Comparison of ENCODE assay signal across 14 mouse cellular contexts in genomic region chr2:6359645-6360044, GRCm38 (mm10). TPM values are rescaled to one million over a fixed set of nuclear protein-coding genes. Genes with fewer than 3 reads are reported as not detected.
DNase-seq lines count a peak whose midpoint lies in the region; ATAC-seq and TF ChIP-seq lines count a peak whose summit lies in the region.
"Had no signal": no experiment of that assay in that cellular context is flagged by ENCODE, and none has a peak within 500 bp of the region (broad histone marks: within the 10 kb centered on the region; RNA-seq: fewer than 3 reads in every experiment).

No protein-coding gene starts in this region.

- intact Hi-C loops in gastrocnemius, postnatal 36 days (cut with DNase I): no loop called here

- no peak overlapping the region for H3K9ac ChIP-seq in hindbrain, embryonic 12.5 days
- H3K9ac ChIP-seq in hindbrain, embryonic 11.5 days (ENCODE audit: low read depth, low read length): no peak overlapping the region
- no peak overlapping the region for H3K9ac ChIP-seq in midbrain, embryonic 15.5 days
- no peak overlapping the region for H3K9ac ChIP-seq in midbrain, embryonic 16.5 days (ENCODE audit: low read depth, low read length)
- no peak overlapping the region for H3K9ac ChIP-seq in stomach, embryonic 14.5 days (replicated peaks; ENCODE audit: low read depth, low read length)
- H3K9ac ChIP-seq: limb, embryonic 15.5 days had no signal

- ATAC-seq in hindbrain, embryonic 12.5 days (ENCODE audit: low FRiP score): 0 out of 2 replicates have a peak, but pooled peaks have one; percentile 53
- ATAC-seq in hindbrain, embryonic 11.5 days (ENCODE audit: low FRiP score): no peak; the same call in 1 of the 2 replicates
- ATAC-seq in midbrain, embryonic 15.5 days (replicated peaks): peak; percentile 28; the same call in 1 of the 2 replicates
- ATAC-seq in midbrain, embryonic 16.5 days: no peak
- ATAC-seq in Patski: peak; percentile 91
- 0 out of 2 replicates have a peak, but pooled peaks have one; percentile 21 for ATAC-seq in stomach, embryonic 14.5 days (ENCODE audit: insufficient number of reproducible peaks, insufficient read depth, low FRiP score, low read depth)
- ATAC-seq: inflammation-experienced regulatory T-cells, adult 6 months had no signal

- DNase-seq in hindbrain, embryonic 11.5 days (ENCODE audit: low spot score): no peak
- DNase-seq in Patski (ENCODE audit: low read depth, low spot score): peak; percentile 59
- no peak for DNase-seq in cerebellum, adult 18-20 months
- DNase-seq in gastrocnemius, postnatal 36 days: no peak
- DNase-seq: gastrocnemius, postnatal 14 days; heart, postnatal 10 days; layer of hippocampus, postnatal 36 days had no signal

- H3K36me3 ChIP-seq in hindbrain, embryonic 12.5 days: no peaks in the 10 kb centered on the region
- no peaks in the 10 kb centered on the region for H3K36me3 ChIP-seq in hindbrain, embryonic 11.5 days (ENCODE audit: control insufficient read depth, insufficient read depth, low read length)
- H3K36me3 ChIP-seq in midbrain, embryonic 15.5 days (replicated peaks): no peaks in the 10 kb centered on the region
- H3K36me3 ChIP-seq in midbrain, embryonic 16.5 days (ENCODE audit: control insufficient read depth, insufficient read depth, low read length): no peaks in the 10 kb centered on the region
- H3K36me3 ChIP-seq in stomach, embryonic 14.5 days (ENCODE audit: control insufficient read depth, insufficient read depth, low read length): no peaks in the 10 kb centered on the region
- H3K36me3 ChIP-seq: limb, embryonic 15.5 days had no signal

- H3K4me2 ChIP-seq in hindbrain, embryonic 12.5 days (replicated peaks): no peak overlapping the region
- H3K4me2 ChIP-seq in hindbrain, embryonic 11.5 days (replicated peaks; ENCODE audit: low read depth, low read length): no peak overlapping the region
- H3K4me2 ChIP-seq in midbrain, embryonic 15.5 days: no peak overlapping the region
- no peak overlapping the region for H3K4me2 ChIP-seq in midbrain, embryonic 16.5 days (ENCODE audit: low read length)
- no peak overlapping the region for H3K4me2 ChIP-seq in stomach, embryonic 14.5 days (replicated peaks; ENCODE audit: low read depth, low read length)
- H3K4me2 ChIP-seq: limb, embryonic 15.5 days had no signal

- no peaks in the 10 kb centered on the region for H3K9me3 ChIP-seq in hindbrain, embryonic 12.5 days (replicated peaks)
- no peaks in the 10 kb centered on the region for H3K9me3 ChIP-seq in hindbrain, embryonic 11.5 days (ENCODE audit: control insufficient read depth, low read length)
- H3K9me3 ChIP-seq in midbrain, embryonic 15.5 days: no peaks in the 10 kb centered on the region
- no peaks in the 10 kb centered on the region for H3K9me3 ChIP-seq in midbrain, embryonic 16.5 days (replicated peaks; ENCODE audit: control insufficient read depth, low read length, poor library complexity, severe bottlenecking)
- H3K9me3 ChIP-seq in stomach, embryonic 14.5 days (ENCODE audit: control insufficient read depth, low read depth, low read length): no peaks in the 10 kb centered on the region
- H3K9me3 ChIP-seq: limb, embryonic 15.5 days; megakaryocyte, embryonic 14.5 days had no signal

- no peaks in the 10 kb centered on the region for H3K27me3 ChIP-seq in hindbrain, embryonic 12.5 days
- no peaks in the 10 kb centered on the region for H3K27me3 ChIP-seq in hindbrain, embryonic 11.5 days (ENCODE audit: control insufficient read depth, insufficient read depth, low read length)
- no peaks in the 10 kb centered on the region for H3K27me3 ChIP-seq in midbrain, embryonic 15.5 days (replicated peaks)
- H3K27me3 ChIP-seq in midbrain, embryonic 16.5 days (ENCODE audit: control insufficient read depth, insufficient read depth, low read depth, low read length): no peaks in the 10 kb centered on the region
- H3K27me3 ChIP-seq in Patski: no peaks in the 10 kb centered on the region
- H3K27me3 ChIP-seq in stomach, embryonic 14.5 days (ENCODE audit: control insufficient read depth, insufficient read depth, low read length): no peaks in the 10 kb centered on the region
- H3K27me3 ChIP-seq: limb, embryonic 15.5 days; megakaryocyte, embryonic 14.5 days had no signal

- H3K4me3 ChIP-seq in hindbrain, embryonic 12.5 days: no peak overlapping the region
- no peak overlapping the region for H3K4me3 ChIP-seq in hindbrain, embryonic 11.5 days (ENCODE audit: low read depth, low read length)
- H3K4me3 ChIP-seq in midbrain, embryonic 15.5 days: no peak overlapping the region
- H3K4me3 ChIP-seq in midbrain, embryonic 16.5 days (ENCODE audit: low read depth, low read length): no peak overlapping the region
- H3K4me3 ChIP-seq in stomach, embryonic 14.5 days (ENCODE audit: low read depth, low read length): no peak overlapping the region
- H3K4me3 ChIP-seq: limb, embryonic 15.5 days had no signal

- peaks cover 18% of the 10 kb centered on the region for H3K4me1 ChIP-seq in hindbrain, embryonic 12.5 days
- H3K4me1 ChIP-seq in hindbrain, embryonic 11.5 days (replicated peaks; ENCODE audit: control insufficient read depth, insufficient read depth, low read length): no peaks in the 10 kb centered on the region
- 0 out of 2 replicates have a peak, but pooled peaks cover 3% of the 10 kb centered on the region for H3K4me1 ChIP-seq in midbrain, embryonic 15.5 days
- H3K4me1 ChIP-seq in midbrain, embryonic 16.5 days (ENCODE audit: control insufficient read depth, insufficient read depth, low read length): no peaks in the 10 kb centered on the region; the same call in 1 of the 2 replicates
- H3K4me1 ChIP-seq in stomach, embryonic 14.5 days (ENCODE audit: control insufficient read depth, insufficient read depth, low read length): peaks cover 16% of the 10 kb centered on the region

- in situ Hi-C loops in Patski (cut with MboI; ENCODE audit: low pct_unique_long_range_greater_than_20kb): no loop called here

- no peak overlapping the region for H3K27ac ChIP-seq in hindbrain, embryonic 12.5 days
- no peak overlapping the region for H3K27ac ChIP-seq in hindbrain, embryonic 11.5 days (ENCODE audit: low read depth, low read length)
- H3K27ac ChIP-seq in midbrain, embryonic 15.5 days: no peak overlapping the region
- no peak overlapping the region for H3K27ac ChIP-seq in midbrain, embryonic 16.5 days (ENCODE audit: low read length)
- no peak overlapping the region for H3K27ac ChIP-seq in stomach, embryonic 14.5 days (ENCODE audit: low read length)
- H3K27ac ChIP-seq: limb, embryonic 15.5 days had no signal

- CTCF ChIA-PET in Patski (lab: Charles Lee): no interaction called here

- POLR2A ChIA-PET in Patski (lab: Charles Lee): no interaction called here

- WGBS in hindbrain, embryonic 12.5 days: 45% methylated on average over 9 of the region's 9 CpGs
- WGBS in hindbrain, embryonic 11.5 days: 47% methylated on average over 9 of the region's 9 CpGs
- WGBS in midbrain, embryonic 15.5 days: 36% methylated on average over 9 of the region's 9 CpGs
- WGBS in midbrain, embryonic 16.5 days: 40% methylated on average over 9 of the region's 9 CpGs
- 59% methylated on average over 9 of the region's 9 CpGs for WGBS in stomach, embryonic 14.5 days

- TF ChIP-seq CTCF in Patski (IDR thresholded peaks at IDR 0.05): no peak

RNA-seq across cellular contexts. Expression of gene Usp6nl, which starts 37.2 kb away (rescaled TPM):
- 15.6 and 16.3 TPM in 2 replicates for polyA plus RNA-seq in hindbrain, embryonic 12.5 days (2016; fragmentation: Nextera tagmentation; extraction: Ambion mirVana)
- 12.9 and 15.8 TPM in 2 replicates for polyA plus RNA-seq in hindbrain, embryonic 11.5 days (2014; fragmentation: Nextera tagmentation; extraction: Ambion mirVana)
- 6.5 and 7.7 TPM in 2 replicates for polyA plus RNA-seq in midbrain, embryonic 15.5 days (2015; fragmentation: Nextera tagmentation; extraction: Ambion mirVana)
- 6.2 and 7.3 TPM in 2 replicates for polyA plus RNA-seq in midbrain, embryonic 16.5 days (2015; fragmentation: Nextera tagmentation; extraction: Ambion mirVana)
- 25.3 TPM for polyA plus RNA-seq in Patski (2021)
- 12.9 and 14.4 TPM in 2 replicates for polyA plus RNA-seq in stomach, embryonic 14.5 days (2014; fragmentation: Nextera tagmentation; extraction: Ambion mirVana)
- total RNA-seq in gastrocnemius, postnatal 36 days (2021): 1 to 10 TPM; 3.5 to 3.6 TPM

Comparison
In these comparisons a context has a peak if more than half of its experiments do, and no peak if none do; other contexts are left out.
1. ATAC-seq: peak in hindbrain, embryonic 12.5 days (single experiment), midbrain, embryonic 15.5 days (single experiment), Patski (single experiment) and stomach, embryonic 14.5 days (single experiment); none in hindbrain, embryonic 11.5 days (single experiment) and midbrain, embryonic 16.5 days (single experiment).